Mouse (Mus musculus) heart, postnatal 0 days (tissue): ENCODE data around the gene Ssbp2.

Experiments used
- CTCF ChIP-seq: IDR thresholded peaks from 2 replicates; pipeline ENCODE4 v1.5.1; 2016; ENCODE audit warnings: antibody characterized with exemption, control low read depth, low read depth
- EP300 ChIP-seq: IDR thresholded peaks from 2 replicates; pipeline ENCODE4 v1.6.1; 2016; ENCODE audit warnings: antibody characterized with exemption, low read depth

DNA sequence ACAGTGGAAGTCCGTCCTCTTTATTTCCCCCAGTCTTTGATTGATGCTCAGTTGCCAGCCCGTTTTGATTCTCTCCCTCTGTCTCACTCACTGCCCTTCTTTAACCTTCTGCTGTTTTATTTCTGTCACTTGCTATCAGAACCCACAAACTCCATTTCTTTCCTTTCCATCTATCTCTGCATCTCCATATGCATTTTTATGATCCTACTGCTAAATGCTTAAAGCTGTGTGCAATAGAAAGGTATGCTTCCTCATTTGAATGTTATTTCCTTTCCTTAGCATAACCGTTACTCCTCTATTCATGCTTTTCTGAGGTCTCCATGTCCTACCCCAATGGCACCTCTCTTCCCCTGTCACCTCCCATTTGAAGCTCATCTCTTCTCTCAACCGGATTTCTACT is 594 bp upstream of the Ssbp2 start:
- no peak for TF ChIP-seq CTCF
- TF ChIP-seq EP300: no peak
